Mouse (Mus musculus) brown adipose tissue, adult 24 weeks (tissue): ENCODE measurements around the gene Gm17720. TPM values are rescaled to one million over a fixed set of nuclear protein-coding genes. Genes with fewer than 3 reads are reported as not detected.

Experiments used
- H3K27ac ChIP-seq: fragments of 200-500 bp; replicated peaks from 2 replicates; pipeline ENCODE4 v1.5.1; 2012; ENCODE audit warnings: low read depth, mild to moderate bottlenecking, low read length
- H3K4me1 ChIP-seq: fragments of 200-500 bp; 2 replicates; pipeline ENCODE4 v1.6.1; 2012; ENCODE audit warnings: low read length, mixed read lengths; ENCODE audit not compliant: control insufficient read depth, insufficient read depth, insufficient read length
- H3K4me3 ChIP-seq: fragments of 200-500 bp; 2 replicates; pipeline ENCODE4 v1.5.1; 2012; ENCODE audit warnings: low read depth, mild to moderate bottlenecking, low read length, moderate library complexity; ENCODE audit not compliant: insufficient read depth
- polyA plus RNA-seq: library from polyadenylated mRNA; stranded (reverse); fragments of >200 nt; gene quantifications from 2 replicates; pipeline ENCODE4 v1.2.4, GENCODE M21; 2012; ENCODE audit not compliant: missing spikeins, insufficient read depth, insufficient read length

The Gm17720 gene
- polyA plus RNA-seq, result not detected in 2 replicates

DNA sequence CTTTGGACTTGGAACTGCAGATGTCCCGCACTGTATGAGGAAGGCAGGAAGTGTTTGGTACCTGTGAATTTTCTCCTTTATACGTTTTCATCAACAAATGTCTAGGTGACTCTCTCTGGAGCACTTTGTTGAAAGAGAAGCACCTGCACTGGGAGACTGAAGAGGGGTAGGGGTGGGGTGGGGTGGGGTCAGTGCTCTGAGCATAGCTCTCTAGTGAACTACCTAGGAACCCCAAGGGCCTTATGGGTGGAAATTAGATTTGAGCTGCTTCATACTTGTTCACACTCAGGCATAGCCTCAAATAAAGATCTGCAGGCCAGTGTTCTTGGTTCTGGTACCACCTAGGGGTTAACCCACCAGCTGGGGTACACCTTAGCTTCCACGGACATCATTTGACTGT is at the start of gene Gm17720:
Gm17720 (minus strand) TSS at position 101 of the 400 bp plus-strand sequence.
- no peaks in the 10 kb centered on the region for H3K4me1 ChIP-seq
- no peak within 1 kb of the TSS for H3K27ac ChIP-seq
- H3K4me3 ChIP-seq, result no peak within 1 kb of the TSS

DNA sequence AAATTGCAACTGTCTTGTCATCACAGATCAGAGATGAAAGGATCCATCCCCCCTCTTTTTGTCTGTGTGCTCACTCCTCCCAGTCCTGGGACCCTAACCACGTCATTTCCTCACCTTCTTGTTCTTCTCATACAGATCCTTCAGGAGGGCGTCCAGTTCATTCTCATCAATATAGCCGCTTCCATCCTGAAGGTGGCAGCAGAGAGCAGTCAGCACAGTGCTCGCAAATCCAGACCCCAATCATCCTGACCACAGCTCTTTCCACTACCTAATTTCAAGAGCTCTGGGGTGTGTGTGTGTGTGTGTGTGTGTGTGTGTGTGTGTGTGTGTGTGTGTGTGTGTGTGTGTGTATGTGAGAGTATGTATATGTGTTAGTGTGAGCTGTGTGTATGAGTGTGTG is 43.0 kb upstream of the Gm17720 start:
- H3K4me1 ChIP-seq, result no peaks in the 10 kb centered on the region
- H3K27ac ChIP-seq, result no peak overlapping the region
- no peak overlapping the region for H3K4me3 ChIP-seq

DNA sequence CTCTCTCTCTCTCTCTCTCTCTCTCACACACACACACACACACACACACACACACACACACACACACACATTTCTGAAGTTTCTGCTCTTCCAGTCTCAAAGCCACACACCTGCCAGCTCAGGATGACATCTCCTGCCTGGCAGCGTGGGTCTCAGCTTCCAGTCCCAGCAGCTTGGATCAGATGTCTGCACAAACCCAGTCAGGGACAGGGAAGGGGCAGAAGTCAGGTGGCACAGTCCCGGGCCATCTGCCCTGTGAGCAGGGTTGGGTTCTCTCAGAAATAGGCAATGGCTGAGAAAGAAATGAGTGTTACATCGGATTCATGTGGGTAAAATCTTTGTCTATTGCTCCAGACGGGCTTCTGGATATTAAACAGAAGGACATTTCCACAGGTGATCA is 38.2 kb upstream of the Gm17720 start:
- Histone ChIP-seq H3K27ac (no peak overlapping the region), H3K4me1 (no peaks in the 10 kb centered on the region), H3K4me3 (no peak overlapping the region)

DNA sequence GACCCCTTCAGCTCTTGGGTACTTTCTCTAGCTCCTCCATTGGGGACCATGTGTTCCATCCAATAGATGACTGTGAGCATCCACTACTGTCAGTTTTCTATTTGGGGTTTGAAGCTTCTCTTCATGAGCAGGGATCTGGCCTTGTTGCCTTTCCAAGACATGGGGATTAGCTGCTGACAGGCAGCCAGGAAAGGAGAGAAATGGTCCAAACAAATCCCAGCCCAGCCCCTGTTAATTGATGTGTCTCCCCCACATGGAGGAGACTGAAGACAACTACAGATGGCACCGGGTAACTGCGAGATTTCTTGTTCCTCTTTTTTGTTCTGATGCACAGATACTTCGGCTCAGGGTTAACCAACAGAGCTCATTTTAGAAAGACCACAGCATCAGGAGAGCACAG is 37.6 kb upstream of the Gm17720 start:
- no peak overlapping the region for H3K27ac ChIP-seq
- no peaks in the 10 kb centered on the region for H3K4me1 ChIP-seq
- no peak overlapping the region for H3K4me3 ChIP-seq

DNA sequence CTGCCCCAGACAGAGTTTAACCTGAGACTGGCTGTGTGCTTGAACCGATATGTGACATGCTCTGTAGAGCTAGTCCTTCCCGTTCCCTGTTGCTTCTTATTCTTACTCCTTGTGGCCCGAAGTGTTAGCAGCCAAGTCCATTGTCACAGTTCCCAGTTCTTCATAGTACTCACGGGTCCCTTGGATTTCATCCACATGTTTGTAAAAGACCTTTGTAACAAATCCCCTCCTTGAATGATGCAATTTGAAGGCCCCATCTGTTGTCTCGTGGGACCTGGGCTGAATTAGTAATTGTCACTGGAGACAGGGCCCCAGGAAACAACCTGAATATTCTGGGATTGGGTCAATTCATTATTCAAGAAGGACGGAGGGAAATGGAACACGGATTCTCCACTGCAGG is 33.0 kb upstream of the Gm17720 start:
- Histone ChIP-seq H3K4me3 (no peak overlapping the region), H3K4me1 (no peaks in the 10 kb centered on the region), H3K27ac (no peak overlapping the region)

DNA sequence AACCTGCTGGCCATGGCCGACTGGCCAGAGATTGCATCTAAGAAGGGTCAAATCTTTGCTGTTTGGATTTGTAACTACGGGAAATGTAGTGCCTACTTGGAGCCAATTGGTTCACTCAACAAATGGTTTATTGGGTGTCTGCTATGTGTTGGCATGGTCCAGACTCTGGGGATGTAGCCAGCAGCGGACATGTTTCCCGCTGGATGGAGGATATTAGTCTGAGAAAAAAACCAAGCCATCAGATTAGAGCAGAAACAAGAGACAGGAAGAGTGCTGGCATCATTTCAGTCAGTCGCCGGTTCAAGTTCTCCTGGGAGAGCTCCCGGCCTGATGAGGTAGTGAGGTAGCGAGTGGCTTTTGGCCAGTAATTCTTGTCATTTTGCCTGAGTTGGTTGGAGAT is 31.7 kb upstream of the Gm17720 start:
- Histone ChIP-seq H3K4me3 (no peak overlapping the region), H3K27ac (no peak overlapping the region), H3K4me1 (no peaks in the 10 kb centered on the region)

DNA sequence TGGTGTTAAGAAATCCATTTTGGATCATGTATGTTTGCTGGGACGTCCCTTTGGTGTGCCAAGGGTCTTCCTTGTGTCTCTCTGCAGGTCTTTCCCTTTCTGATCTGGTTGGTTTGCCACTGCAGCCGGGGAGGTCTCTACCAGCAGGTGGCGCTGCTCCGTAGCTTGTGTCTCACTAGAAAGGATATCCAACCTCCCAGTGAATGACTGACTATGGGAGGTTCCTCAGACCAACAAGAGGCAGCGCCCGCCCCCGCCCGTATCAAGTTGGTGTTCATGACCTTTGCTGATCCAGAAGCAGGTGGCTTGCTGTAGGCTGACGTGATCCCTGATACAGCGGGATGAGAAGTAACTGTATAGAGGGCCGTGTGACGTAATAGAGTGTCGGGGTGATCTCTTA is 28.0 kb upstream of the Gm17720 start:
- no peaks in the 10 kb centered on the region for H3K4me1 ChIP-seq
- no peak overlapping the region for H3K4me3 ChIP-seq
- H3K27ac ChIP-seq, result no peak overlapping the region

DNA sequence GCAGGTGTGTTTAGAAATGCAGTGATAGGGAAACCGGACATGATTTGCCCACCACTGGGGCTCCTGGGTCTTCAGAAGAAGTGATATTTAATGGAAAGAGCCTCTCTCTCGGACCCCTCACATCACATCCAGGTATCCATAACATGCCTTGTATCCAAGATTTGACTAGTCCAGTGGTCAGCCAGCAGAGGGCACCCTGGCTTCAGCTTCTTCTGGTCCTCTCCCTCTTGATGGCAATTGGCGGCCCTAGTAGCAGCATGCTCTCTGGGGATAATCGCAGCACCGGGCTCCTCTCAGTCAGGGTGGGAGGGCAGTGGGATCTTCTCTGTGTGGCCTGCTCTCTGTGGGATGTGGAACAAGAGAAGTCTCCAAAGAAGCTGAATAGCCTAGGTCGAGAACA is 17.2 kb upstream of the Gm17720 start:
- H3K4me3 ChIP-seq, result no peak overlapping the region
- H3K27ac ChIP-seq, result no peak overlapping the region
- no peaks in the 10 kb centered on the region for H3K4me1 ChIP-seq

DNA sequence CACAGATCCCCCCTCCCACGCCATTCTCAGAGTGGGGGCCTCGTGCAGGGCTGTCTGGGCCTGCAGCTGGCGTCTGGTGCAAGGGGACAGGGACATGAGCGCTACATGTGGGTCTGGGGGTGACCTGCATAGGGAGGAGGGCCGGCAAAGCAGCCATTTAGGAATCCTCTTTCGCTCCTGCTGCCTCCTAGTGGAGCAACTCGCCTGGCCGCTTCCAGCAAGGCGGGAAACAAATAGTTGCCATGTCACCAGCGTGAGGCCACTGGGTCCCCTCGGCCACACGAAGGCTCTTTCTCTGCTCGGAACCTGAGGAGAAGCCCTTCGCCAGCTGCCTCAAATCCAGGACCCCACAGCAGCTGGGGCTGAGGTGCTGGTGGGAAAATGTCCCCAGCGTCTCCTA is 877 bp downstream of the Gm17720 start:
- no peak overlapping the region for H3K4me3 ChIP-seq
- H3K4me1 ChIP-seq, result no peaks in the 10 kb centered on the region
- H3K27ac ChIP-seq, result no peak overlapping the region

DNA sequence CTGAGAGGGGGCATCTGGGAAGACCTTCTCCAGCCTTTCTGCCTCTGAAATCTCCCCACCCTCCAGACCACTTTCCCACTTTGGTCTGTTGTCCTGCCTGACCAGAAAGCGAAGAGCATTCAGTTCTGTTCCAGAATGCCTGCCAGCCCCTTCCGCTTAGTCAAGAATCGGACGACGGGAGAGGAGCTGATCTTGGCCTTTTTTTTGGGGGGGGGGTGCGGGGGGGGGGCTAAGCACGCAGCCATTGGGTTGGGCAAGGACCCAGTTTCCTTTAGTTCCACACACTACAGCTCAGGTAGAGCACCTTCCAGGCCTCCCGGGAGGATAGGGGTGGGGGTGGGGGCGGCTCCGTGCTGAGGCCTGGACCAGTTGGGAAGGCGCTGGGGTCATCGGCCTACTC is 1.6 kb downstream of the Gm17720 start, which contains the start of gene Gm21964:
Gm21964 (plus strand) TSS at position 301 of the 400 bp plus-strand sequence.
- H3K4me1 ChIP-seq, result no peaks in the 10 kb centered on the region
- H3K4me3 ChIP-seq, result no peak within 1 kb of the TSS
- no peak within 1 kb of the TSS for H3K27ac ChIP-seq

DNA sequence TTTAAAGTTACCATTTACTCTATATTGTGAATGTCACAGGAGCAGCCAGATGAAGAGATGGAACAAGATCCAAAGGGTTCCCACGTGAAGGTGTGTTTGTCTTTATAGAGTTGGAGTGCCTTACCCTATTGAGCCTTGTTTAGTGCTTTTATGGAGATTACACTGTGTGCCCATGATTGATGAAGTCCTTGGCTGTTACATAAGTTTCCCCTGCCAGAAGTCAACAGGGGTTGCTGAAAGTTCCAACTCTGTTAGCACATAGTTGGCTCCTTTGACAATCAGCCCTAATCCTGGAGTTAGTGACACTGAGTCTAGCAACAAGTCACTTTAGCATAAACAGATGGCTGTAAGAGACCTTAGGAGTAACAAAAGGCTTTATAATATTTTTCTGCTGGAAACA is 10.7 kb downstream of the Gm17720 start:
- Histone ChIP-seq H3K4me1 (no peaks in the 10 kb centered on the region), H3K4me3 (no peak overlapping the region)

DNA sequence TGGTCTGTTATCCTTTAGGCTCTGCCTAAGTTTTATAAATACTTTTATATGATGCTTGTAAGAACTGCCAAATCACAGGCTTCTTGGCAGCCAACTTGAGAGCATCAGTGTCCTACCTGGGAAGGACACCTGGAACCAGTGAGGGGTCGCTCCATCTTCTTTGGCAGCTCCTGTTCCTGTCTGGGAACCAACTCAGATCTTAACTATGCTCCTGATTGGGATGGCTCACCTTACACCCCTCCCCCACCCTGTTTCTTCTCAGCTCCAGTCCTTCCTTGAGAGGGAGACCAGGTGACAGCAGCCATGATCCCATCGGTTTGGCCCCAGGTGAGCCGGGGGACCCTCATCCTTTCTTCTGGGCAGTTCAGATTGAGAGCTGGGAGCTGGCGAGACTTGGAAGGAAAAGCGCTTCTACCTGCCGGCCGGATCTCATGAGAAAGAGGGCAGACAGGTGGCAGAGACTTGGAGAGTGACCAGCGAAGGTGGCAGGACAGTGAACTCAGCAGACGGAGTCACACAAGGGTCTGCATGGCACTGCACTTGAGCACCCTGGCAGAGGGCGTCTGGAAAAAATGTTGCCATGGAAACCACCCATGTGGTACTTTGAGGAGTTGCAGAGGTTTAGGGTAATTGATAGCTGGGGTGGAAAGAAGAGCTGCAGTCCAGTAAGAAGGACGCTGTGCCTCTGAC is 20.0 kb downstream of the Gm17720 start:
- Histone ChIP-seq H3K27ac (no peak overlapping the region), H3K4me1 (peaks cover 3% of the 10 kb centered on the region; the same call in 1 of the 2 replicates), H3K4me3 (no peak overlapping the region)

More for the DNA sequence above, 10.7 kb downstream of the Gm17720 start:
- H3K27ac ChIP-seq, result no peak overlapping the region

DNA sequence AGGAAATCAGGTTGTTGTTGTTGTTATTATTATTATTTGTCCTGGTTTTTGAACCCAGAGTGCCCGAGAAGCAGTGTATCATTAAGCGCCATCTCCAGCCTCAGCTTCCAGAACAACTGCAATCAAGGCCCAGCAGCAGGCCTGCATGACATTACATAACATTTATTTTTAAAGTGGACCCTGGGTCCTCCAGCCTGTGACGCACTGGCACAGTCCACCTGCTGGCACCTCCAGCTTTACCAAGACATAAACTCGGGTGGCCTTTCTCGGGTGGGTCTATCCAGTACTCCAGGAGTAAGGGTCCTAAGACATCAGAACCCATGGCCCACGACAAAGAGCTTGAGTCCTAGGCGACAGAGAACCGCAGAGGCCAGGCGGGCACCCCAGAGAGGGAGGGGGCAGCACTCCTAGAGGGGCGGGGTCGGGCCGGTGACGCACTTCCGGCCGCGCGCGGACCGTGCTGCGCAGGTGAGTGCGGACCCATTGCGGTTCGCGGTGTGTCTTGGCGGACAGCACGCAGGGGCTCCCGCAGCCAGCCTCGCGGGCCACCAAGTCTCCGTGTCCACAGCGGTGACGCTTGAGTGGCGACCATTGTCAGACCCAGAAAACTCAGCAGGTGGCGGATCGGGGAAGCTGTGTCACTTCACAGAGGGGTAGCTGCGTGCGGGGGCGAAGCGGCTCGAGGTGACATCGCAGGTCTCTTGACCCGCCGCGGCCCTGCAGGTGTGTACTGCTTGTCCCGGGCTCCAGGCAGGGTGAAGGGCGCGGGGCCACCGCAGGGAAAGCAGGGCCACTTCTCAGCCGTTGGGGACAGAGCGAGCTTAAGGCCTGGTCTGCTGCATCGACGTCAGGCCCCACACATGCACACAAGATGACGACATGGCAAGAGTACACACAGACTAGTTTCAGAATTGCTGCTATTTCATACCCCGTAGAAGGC is 23.0 kb downstream of the Gm17720 start, which contains the start of gene Zfp612:
Zfp612 (plus strand) TSS at position 465 of the 940 bp plus-strand sequence.
- Histone ChIP-seq H3K4me3 (peak within 1 kb of the TSS; percentile 82), H3K27ac (no peak within 1 kb of the TSS), H3K4me1 (peaks cover 3% of the 10 kb centered on the region; the same call in 1 of the 2 replicates)

DNA sequence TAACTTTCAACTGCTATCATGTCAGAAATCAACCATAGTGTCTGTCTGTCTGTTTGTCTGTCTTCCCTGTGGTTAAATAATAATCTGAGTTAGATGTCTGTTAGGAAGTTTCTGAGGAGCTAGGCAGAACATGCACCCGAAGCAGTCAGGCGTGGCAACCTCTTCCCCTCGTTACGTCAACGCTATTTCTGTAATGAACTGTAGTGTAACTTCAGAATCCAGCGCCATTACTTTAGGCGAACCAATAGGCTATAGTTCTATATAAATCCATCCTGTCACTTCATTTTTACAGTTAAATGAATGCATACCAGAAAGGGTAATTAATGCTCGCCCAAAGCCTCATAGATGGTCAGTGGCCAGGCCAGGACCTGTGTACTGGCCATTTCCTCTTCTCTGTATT is 28.1 kb downstream of the Gm17720 start:
- no peak overlapping the region for H3K4me3 ChIP-seq
- H3K27ac ChIP-seq, result no peak overlapping the region
- peaks cover 3% of the 10 kb centered on the region; the same call in 1 of the 2 replicates for H3K4me1 ChIP-seq

DNA sequence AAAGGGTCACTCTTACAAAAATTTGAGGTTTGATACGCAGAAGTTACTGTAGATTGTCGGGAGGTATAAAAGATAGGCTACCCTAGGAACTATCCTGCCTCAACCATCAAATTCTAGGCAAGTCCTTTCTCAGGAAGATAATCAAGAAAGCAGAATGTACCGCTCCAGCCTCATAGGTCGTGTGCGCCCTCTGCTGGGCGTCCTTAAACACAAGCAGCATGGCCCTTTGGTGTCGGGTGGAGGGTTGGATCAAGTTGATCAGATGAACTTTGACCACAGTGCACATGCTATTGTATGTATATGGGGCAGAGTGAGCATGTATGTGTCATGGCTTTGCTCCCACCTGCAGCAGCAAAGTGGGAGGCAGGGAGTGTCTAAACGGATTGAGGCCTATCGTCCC is 31.0 kb downstream of the Gm17720 start:
- H3K4me3 ChIP-seq, result no peak overlapping the region
- no peak overlapping the region for H3K27ac ChIP-seq
- H3K4me1 ChIP-seq, result no peaks in the 10 kb centered on the region
